Mouse (Mus musculus) induced T-regulatory cell, adult 2 months (primary cell): ENCODE results near the gene Orai3.

Source experiments
- DNase-seq: peaks from one replicate; pipeline ENCODE4 v3.0.0-alpha.2; 2012; ENCODE audit warnings: low read depth

Gene Orai3

DNA sequence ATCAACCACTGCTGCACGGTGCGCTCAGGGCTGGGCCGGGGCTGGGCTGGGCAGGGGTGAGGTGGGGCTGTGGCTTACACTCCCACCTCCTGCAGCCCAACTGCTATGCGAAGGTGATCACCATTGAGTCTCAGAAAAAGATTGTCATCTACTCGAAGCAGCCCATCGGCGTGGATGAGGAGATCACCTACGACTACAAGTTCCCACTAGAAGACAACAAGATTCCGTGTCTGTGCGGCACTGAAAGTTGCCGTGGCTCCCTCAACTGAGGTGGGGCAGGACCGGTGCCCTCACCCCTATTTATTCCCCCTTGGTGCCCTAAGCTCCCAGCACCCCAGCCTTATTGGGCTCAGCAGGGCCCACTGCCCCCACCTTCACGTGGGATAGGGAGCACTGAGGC lies 29.6 kb downstream of the Orai3 start:
- no peak for DNase-seq

DNA sequence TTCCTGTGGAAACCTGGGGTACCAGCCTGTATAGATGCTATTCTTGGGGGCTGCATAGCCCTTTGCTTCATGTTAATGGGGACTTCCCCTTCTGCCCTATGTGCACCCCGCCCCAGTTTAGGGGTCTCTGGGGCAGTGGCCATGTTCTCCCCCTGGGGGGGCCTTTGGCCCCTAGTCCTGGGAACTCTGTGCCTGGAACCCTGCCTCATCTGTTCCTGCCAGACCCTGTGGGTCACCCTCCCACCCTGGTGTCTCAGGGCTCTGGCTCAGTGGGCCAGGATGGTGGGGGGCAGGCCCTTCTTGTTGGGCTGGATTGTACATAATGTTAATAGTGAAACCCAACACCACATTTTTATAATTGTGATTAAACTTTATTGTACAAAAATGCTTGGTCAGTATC lies 30.1 kb downstream of the Orai3 start:
- no peak for DNase-seq

DNA sequence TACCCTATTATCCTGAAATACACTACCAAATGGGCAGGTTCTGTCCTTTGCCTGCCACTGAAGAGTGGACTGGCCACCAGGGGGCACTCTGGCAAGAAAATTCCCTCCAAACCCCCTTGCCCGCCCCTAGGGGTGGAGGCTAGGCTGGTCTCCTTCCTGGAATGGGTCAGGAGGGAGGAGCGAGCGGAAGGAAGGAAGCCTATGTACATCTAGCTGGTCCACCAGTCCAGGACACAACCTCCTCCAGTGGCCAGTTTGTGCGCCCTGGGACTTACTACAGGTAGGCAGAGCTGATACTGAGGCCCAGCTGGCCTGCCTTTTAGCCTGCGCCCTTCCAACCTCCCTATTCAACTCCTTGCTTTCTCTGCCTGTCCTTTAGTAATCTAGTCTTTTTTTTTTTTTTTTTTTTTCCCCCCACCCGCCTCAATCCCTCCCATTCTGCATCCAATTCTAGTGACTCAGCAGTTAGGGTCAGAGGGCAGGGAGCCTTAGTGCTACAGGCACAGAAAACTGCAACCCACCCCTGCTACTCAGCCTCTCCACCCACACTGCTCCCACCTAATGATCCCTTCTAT lies 30.9 kb downstream of the Orai3 start, which contains the start of gene Hsd3b7:
Gene Hsd3b7, plus strand, starts transcription at position 170 of the 575 bp plus-strand sequence.
- DNase-seq, result peak; percentile 88

DNA sequence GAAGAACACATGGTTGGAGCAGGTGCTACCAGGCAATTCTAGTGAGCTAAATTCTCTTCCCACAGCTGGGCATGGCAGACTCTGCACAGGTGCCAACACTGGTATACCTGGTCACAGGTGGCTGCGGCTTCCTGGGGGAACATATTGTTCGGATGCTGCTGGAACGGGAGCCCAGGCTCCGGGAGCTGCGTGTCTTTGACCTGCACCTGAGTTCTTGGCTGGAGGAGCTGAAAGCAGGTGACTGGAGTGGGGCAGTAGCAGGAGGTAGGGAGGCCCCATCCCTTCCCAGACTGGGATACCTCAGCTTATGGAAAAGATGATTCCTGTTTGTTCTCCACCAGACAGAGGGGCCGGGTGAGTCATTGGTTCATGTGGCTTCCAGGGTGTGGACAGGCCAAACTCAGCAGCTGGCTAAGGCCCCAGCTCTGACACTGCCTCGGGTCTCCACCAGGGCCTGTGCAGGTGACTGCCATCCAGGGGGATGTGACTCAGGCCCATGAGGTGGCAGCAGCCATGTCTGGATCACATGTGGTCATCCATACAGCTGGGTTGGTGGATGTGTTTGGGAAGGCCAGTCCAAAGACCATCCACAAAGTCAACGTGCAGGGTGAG lies 31.5 kb downstream of the Orai3 start:
- no peak for DNase-seq

DNA sequence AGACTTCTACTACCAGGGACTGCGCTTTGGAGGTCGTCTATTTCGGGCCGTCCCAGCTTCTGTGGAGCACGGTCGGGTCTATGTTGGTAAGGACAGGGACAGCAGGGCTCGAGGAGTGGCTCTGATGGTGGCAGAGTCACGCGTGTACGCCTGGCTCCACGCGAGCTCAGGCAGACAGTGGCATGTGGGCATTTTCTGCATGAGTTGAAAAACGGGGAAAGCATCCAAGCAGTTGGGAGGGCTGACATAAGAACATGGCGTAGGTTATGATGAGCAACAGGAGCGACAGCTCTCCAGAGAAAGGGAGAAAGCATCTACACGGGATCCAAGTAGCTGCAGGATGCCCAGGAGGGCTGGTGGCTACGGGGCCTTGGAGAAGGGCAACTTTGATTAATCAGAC lies 32.7 kb downstream of the Orai3 start:
- no peak for DNase-seq

DNA sequence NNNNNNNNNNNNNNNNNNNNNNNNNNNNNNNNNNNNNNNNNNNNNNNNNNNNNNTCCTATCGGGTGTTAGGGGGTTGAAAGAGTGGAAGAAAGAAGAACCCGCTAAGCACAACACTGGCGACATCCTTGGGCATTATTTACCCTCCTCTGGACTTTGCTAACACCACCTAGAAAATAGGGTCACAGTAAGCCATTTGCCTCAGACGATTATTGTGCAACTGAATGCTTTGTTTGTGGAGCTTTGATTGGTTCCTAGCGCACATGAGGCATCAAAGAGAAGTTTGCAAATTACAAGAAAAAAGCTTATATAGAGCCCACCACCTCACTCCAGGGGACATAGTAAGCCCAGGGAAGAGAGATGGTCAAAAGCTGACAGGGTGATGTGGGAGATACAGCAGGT lies 39.2 kb downstream of the Orai3 start:
- DNase-seq, result no peak

DNA sequence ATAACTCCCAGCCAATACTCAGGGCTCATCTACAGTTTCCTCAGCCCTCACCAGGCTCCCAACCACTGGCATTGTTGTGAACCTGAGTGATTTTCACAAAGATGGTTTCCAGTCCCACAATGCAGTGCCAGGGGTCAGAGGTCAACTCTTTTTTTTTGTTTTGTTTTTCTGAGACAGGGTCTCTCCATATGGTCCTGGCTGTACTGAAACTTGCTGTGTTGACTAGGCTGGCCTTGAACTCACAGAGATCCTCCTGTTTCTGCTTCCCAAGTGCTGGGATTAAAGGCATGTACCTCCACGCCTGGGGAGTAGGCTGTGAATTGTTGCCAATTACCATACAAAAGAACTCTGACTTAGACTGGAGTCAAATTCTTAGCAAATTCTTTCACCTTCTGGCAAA lies 40.2 kb downstream of the Orai3 start:
- no peak for DNase-seq

DNA sequence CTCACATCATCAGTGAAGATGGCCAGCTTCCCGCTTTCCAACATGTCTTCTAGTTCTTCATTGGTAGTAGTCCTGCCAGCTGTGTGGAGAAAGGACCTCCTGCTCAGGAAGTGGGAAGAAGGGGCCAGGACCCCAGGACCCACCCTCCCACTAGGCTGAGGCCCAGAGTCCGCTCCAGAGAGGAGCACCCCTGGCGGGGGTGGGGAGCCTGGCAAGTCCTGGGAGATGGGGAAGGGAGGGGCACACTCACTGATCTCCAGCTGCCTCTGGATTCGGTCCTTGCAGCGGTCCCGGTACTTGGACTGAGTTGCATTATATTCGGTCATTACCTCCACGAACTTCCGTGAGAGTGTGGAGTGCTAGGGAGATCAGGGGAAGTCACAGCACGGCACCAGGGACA lies 41.0 kb downstream of the Orai3 start:
- DNase-seq, result no peak

DNA sequence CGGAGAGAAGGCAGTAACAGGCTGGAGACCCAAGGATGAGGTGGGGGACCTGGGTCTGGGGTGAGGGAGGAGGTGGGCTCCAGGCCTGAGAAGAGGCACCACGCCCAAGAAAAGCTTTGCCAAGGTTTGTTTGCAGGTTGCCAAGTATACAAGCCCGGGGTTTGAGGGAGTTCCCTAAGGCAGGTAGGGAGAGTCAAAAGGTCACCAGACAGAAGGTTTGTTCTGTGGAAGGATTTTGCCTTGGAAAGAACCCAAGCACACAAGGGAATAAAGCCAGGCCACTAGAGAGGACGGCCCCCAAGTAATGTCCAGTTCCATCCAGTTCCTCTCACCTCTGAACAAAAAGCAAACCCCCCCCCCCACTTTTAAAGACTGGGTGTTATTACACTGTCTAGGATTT lies 41.6 kb downstream of the Orai3 start:
- no peak for DNase-seq

DNA sequence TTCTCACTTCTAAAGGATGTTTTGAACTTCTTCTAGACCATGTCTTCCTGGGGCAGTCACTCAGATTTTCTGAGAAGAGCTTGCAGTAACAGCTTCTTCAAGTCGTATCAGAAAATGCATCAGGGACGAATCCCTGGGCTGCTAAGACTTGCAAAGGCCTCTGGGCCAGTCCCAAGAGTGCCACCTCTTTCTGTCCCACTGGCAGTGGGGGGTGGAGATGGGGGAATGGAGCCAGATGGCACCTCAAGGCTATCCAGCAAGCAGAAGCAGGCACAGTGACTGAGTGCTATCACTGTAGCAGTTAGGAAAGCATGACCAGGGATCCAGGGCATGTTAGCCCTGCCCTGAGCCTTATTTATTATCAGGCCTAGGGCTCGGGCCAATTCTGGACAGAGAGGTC lies 42.7 kb downstream of the Orai3 start:
- no peak for DNase-seq

DNA sequence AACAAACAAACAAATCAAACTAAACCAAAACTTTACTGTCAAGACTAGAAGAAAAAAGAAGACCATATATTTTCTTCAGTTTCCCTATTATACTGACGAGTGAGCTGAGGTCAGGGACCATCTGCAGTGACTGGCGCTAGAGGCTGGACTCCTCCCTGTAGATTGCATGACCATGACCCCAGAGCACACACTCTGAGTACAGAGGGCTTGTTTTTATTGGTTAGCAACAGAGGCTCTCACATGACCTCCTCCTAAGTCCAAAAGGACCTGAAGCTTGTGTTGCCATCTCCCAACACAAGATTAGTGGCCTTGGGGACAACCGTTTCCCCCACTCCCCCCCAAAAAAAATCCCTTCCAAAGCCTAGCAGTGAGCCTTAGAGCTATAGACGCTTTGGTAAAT lies 44.2 kb downstream of the Orai3 start:
- no peak for DNase-seq

DNA sequence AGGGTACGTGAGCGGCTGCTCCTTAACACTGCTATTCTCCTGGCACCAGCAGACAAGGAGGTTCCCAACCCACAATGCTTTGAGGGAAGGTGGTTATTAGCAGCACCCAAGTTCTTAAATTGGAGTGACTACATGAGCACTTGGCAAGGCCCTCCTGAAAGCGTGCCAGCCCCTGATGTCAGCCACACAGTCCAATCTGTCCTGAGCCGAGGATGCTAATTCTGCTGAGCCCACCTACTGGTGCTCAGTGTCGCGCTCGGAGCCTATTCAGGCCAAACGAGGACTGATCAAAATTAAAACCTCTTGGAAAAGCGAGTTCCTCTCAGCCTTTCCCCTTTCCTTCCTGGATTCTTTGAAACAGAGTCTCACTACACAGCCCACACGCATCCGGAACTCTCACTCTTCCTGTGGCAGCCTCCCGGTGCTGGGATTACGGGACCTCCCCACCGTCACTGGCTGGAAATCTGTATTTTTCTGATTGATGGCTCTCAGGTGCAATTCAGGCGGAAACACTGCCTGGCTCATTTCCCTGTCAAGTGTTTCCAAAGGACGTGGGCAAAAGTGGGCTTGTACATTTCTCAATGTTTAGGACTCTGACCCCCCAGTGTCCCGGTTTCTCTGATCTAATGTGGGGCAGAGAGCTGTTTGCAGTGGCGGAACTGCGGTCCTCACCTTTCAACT lies 44.8 kb downstream of the Orai3 start:
- DNase-seq, result no peak

DNA sequence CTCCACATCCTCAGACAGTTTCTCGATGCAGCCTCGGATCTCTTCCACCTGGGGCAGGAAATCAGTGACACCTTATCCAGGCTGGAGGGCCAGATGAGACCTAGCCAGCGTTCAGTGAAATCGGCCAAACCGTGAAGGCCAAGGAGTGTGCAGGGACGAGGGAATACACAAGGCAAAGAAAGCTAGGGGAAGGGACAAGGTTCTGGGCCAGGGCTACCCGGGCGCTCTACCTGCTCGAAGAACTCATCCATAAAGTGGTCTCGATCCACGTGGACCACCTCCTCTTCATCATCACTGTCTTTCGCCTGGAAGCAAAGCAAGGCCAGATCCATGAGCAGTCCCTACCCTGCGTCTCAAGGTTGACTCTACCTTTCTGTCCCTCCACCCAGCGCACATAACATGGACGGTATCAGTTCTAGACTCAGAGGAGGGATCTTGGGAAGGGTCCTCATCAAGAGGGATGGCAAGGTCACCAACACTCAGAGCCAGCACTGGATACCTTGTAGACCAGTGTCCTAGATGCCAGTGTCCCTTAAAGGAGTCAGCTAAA lies 45.6 kb downstream of the Orai3 start:
- DNase-seq, result no peak

DNA sequence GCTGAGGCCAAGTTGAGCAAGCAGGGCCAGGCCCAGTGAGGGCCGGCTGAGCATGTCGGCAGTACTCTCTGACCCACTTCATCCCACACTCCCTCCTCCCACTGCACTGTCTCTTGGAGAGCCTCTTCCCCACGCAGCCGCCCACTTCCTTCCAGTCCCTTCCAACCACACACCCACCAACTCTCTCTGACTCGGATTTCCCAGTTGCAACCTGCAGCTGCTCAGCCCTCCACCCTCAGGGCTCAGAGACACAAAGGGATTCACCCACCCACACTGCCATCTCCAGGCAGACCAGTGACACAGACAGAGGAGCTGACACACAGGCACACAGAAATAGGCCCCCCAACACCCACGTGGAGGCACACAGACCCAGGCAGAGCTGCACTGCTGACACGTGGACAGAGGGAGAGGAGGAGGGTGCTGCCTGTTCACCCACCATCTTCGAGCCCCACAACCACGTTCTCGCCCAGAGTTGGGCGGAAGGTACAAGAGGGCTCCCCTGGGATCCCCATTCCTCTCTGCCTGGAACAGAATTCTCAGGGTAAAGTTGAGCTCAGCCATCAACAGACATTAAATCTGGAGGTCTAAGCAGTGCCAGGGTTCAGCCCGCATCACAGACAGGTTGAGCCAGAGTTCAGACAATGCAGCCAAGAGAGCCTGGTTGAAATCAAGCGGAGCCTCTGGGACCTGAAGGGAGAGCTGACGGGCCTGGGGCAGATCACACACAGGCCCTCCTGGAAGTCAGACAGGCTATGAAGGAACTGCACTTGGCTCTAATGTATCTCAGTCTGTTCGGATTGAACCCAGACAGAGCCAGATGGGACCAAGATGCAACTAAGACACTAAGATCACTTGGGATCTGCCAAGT lies 46.6 kb downstream of the Orai3 start:
- DNase-seq, result peak; percentile 34

DNA sequence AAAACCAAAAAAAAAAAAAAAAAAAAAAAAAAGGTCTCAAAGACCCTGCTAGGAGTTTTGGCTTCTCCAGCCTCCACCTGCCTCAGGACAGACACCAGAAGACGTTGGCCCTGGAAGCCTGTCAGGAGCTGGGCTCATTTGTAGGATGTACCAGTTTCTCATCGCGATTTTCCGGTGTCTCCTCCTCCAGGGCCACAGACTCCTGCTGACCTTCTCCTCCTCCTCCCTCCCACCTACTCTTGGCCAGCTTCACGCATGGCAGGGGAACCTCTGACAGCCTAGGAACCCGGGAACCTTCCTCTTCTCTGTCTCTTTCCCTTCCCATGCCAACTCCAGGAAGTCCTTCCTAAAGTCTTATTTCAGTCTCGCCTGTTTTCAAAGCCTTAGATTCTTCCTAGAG lies 47.4 kb downstream of the Orai3 start:
- DNase-seq, result no peak

DNA sequence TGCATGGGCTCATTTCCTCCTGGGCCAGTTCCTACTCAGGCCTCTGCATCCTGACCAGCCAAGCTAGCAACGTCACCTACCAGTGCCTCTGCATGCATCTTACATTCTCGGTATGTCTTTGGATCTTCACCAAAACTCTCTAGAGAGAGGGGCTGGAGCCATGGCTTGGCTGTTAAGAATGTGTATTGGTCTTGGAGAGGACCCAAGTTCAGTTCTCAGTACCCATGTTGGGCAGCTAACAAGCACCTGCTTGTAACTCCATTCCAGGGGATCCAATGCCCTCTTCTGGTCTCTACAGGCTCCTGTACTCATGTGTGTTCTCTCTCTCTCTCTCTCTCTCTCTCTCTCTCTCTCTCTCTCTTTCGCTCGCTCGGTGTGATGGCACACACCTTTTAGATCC lies 48.2 kb downstream of the Orai3 start:
- DNase-seq, result no peak

DNA sequence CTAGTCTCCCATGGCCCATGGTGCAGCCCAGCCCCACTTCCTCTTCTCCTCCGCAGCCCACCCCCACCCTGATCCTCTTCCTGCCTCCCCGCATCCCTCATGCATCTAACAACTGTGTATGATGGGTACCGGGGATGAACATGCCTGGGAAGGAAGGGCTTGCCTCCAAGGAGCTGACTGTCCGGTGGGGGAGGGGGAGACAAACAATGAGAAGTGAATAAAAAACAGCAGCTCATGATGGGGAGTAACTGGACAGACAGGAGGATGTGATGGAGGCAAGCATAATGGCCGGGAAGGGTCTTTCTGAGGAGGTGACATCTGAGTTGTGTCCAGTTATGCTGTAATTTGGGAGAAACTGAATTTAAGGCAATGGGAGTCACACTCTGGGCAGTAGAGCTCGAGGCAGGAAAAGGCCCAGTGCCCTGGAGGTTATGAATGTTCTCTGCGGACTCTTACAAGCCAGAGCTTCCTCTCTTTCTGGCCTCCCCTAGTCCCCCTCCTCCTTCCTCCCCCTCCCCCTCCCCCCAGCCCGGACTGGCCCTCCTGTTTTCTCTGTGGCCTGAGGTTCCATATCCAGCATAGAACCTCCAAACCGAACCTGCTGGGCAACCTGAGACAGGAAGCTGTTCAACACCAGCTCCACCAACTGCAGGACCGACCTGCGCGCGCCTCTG lies 51.4 kb downstream of the Orai3 start:
- DNase-seq, result no peak

DNA sequence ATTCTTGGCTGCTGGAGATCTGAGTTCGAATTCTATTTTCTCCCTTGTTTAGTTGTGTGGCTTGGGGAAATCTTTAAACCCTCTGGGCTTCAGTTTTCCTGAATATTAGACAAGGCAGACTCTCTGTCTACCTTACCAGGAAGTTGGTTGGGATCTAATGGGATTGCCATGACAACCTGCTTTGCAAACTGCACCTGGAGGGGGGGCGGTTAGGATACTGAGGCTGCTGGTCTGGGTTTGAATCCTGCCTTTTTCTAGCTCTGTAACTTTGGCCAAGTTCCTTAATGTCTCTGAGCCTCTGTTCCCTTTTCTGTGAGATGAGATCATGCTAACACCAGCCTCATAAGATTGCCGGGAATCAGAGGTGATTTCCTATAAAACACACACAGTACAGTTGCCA lies 52.9 kb downstream of the Orai3 start:
- DNase-seq, result no peak

DNA sequence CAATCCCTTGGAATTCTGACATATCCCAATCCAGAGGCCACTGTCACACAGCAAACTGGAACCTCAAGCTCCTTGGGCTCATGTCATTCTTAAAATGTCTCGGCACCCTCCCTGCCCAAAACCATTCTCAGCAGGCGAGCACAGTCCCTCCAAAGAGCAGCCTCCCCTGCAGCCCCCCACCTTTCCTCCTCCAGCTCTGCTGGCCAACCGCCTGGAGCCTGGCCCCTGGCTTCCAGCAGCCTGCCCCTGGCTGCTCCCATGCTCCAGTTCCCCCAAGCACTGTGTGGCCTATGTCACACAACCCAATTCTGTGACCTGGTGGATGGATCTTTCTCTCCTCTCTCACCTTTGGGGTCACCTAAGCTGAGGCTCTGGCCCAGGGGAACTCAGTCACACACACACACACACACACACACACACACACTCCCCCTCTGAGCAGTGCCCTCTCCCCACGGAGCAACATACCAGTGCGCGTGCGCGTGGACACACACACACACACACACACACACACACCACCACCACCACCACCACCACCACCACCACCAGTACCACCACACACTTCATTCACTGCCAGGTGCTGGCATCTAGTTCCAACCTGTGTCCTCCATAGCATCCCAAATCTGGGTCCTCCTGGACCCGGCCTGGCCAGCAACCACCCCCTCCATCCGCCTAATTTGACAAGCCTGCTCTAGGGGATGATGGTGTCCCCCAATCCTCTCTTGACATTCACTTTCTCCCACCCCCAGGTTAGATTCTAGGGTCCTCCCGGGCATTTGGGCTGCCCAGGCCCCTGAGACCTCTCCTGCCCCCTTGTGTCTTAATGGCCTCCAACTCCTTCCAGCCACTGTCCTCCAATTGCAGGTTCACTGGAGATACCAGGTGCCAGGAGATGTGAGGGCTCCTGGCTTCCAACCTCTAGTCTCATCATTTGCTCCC lies 53.9 kb downstream of the Orai3 start:
- DNase-seq, result no peak

DNA sequence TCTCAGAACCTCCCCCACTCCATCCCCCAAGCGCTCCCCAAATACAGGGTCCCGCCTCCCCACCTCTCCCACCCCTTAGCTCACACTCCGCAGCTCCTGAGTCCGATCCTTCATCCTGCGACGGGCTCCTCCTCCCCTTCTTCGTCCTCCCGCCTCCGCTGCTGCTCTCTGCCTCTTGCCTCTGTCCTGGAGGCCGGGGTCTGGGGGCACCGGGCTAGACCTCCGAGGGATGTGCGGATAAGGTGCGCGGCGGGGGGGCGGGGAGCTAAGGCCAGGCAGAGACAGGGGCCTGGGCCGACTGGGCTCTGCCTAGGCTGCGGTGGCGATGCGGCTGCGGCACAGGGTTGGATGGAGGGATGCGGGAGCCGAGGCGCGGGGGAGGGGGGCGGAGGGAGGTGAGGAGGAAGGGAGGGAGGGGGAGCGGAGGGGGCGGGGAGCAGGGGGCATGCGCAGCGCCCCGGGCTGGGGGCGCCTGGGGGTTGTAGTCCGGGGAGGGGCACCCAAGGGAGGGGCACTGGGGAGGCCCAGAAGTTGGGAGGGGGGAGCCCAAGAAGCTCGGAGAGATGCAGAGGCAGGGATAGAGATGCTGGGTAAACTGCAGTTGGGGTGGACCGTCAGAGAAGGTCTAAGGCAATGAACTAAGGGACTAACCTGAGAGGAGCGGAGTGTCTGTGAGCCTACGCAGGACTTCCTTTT lies 54.7 kb downstream of the Orai3 start, which contains the start of the genes Stx4a and Stx1b:
Gene Stx4a, plus strand, starts transcription at position 119 of the 696 bp plus-strand sequence.
Gene Stx1b, minus strand, starts transcription at position 374 of the 696 bp plus-strand sequence.
- DNase-seq, result no peak
